Mouse (Mus musculus): ENCODE results near the gene Pappa2. TPM values are rescaled to one million over a fixed set of nuclear protein-coding genes. Genes with fewer than 3 reads are reported as not detected.

Gene Pappa2
- polyA plus RNA-seq, 1 experiment, result 3.3 TPM

- H3K4me1 ChIP-seq (ENCODE audit: control insufficient read depth, insufficient read depth, low read length), result no peaks in the 10 kb centered on the region
- no peak overlapping the region for H3K27ac ChIP-seq (ENCODE audit: insufficient read depth, low read length)
- H3K4me3 ChIP-seq (ENCODE audit: insufficient read depth, low read length), result no peak overlapping the region
- TF ChIP-seq CTCF (IDR thresholded peaks at IDR 0.05; ENCODE audit: borderline replicate concordance, insufficient read depth, low read length) (no peak), POLR2A (IDR thresholded peaks at IDR 0.05; ENCODE audit: low read depth, low read length) (no peak)
Measured at GRCm38 (mm10) chr1:158811887-158812286, 168.4 kb downstream of the Pappa2 start.

- Histone ChIP-seq H3K27ac (ENCODE audit: insufficient read depth, low read length) (no peak overlapping the region), H3K4me1 (ENCODE audit: control insufficient read depth, insufficient read depth, low read length) (no peaks in the 10 kb centered on the region), H3K4me3 (ENCODE audit: insufficient read depth, low read length) (no peak overlapping the region)
- TF ChIP-seq POLR2A (IDR thresholded peaks at IDR 0.05; ENCODE audit: low read depth, low read length) (no peak), CTCF (IDR thresholded peaks at IDR 0.05; ENCODE audit: borderline replicate concordance, insufficient read depth, low read length) (no peak)
Measured at GRCm38 (mm10) chr1:158775486-158775885, 204.8 kb downstream of the Pappa2 start.

GRCm38 (mm10) chr1:158773102-158773501 lies 207.2 kb downstream of the Pappa2 start:
- H3K4me3 ChIP-seq (ENCODE audit: insufficient read depth, low read length), result no peak overlapping the region
- H3K4me1 ChIP-seq (ENCODE audit: control insufficient read depth, insufficient read depth, low read length), result no peaks in the 10 kb centered on the region
- no peak overlapping the region for H3K27ac ChIP-seq (ENCODE audit: insufficient read depth, low read length)
- TF ChIP-seq CTCF (IDR thresholded peaks at IDR 0.05; ENCODE audit: borderline replicate concordance, insufficient read depth, low read length) (no peak), POLR2A (IDR thresholded peaks at IDR 0.05; ENCODE audit: low read depth, low read length) (no peak)

GRCm38 (mm10) chr1:158770756-158771155 lies 209.5 kb downstream of the Pappa2 start:
- Histone ChIP-seq H3K27ac (ENCODE audit: insufficient read depth, low read length) (no peak overlapping the region), H3K4me1 (ENCODE audit: control insufficient read depth, insufficient read depth, low read length) (peaks cover under 1% of the 10 kb centered on the region), H3K4me3 (ENCODE audit: insufficient read depth, low read length) (no peak overlapping the region)
- TF ChIP-seq CTCF (IDR thresholded peaks at IDR 0.05; ENCODE audit: borderline replicate concordance, insufficient read depth, low read length), result no peak
- no peak for TF ChIP-seq POLR2A (IDR thresholded peaks at IDR 0.05; ENCODE audit: low read depth, low read length)

- Histone ChIP-seq H3K4me1 (ENCODE audit: control insufficient read depth, insufficient read depth, low read length) (peaks cover 3% of the 10 kb centered on the region), H3K27ac (ENCODE audit: insufficient read depth, low read length) (no peak overlapping the region), H3K4me3 (ENCODE audit: insufficient read depth, low read length) (no peak overlapping the region)
- TF ChIP-seq POLR2A (IDR thresholded peaks at IDR 0.05; ENCODE audit: low read depth, low read length) (no peak), CTCF (IDR thresholded peaks at IDR 0.05; ENCODE audit: borderline replicate concordance, insufficient read depth, low read length) (no peak)
Measured at GRCm38 (mm10) chr1:158770036-158770655, 210.1 kb downstream of the Pappa2 start.

- H3K4me3 ChIP-seq (ENCODE audit: insufficient read depth, low read length), result no peak overlapping the region
Measured at GRCm38 (mm10) chr1:158765842-158766241, 214.4 kb downstream of the Pappa2 start.

GRCm38 (mm10) chr1:158764727-158765126 lies 215.6 kb downstream of the Pappa2 start:
- Histone ChIP-seq H3K27ac (ENCODE audit: insufficient read depth, low read length) (no peak overlapping the region), H3K4me3 (ENCODE audit: insufficient read depth, low read length) (no peak overlapping the region), H3K4me1 (ENCODE audit: control insufficient read depth, insufficient read depth, low read length) (peaks cover 3% of the 10 kb centered on the region)
- no peak for TF ChIP-seq POLR2A (IDR thresholded peaks at IDR 0.05; ENCODE audit: low read depth, low read length)
- TF ChIP-seq CTCF (IDR thresholded peaks at IDR 0.05; ENCODE audit: borderline replicate concordance, insufficient read depth, low read length), result no peak

More at GRCm38 (mm10) chr1:158765842-158766241, 214.4 kb downstream of the Pappa2 start:
- TF ChIP-seq CTCF (IDR thresholded peaks at IDR 0.05; ENCODE audit: borderline replicate concordance, insufficient read depth, low read length) (no peak), POLR2A (IDR thresholded peaks at IDR 0.05; ENCODE audit: low read depth, low read length) (no peak)
- Histone ChIP-seq H3K4me1 (ENCODE audit: control insufficient read depth, insufficient read depth, low read length) (peaks cover 3% of the 10 kb centered on the region), H3K27ac (ENCODE audit: insufficient read depth, low read length) (no peak overlapping the region)

- TF ChIP-seq CTCF (IDR thresholded peaks at IDR 0.05; ENCODE audit: borderline replicate concordance, insufficient read depth, low read length) (no peak), POLR2A (IDR thresholded peaks at IDR 0.05; ENCODE audit: low read depth, low read length) (no peak)
- Histone ChIP-seq H3K4me1 (ENCODE audit: control insufficient read depth, insufficient read depth, low read length) (peaks cover 3% of the 10 kb centered on the region), H3K4me3 (ENCODE audit: insufficient read depth, low read length) (no peak overlapping the region), H3K27ac (ENCODE audit: insufficient read depth, low read length) (no peak overlapping the region)
Measured at GRCm38 (mm10) chr1:158764211-158764610, 216.1 kb downstream of the Pappa2 start.

- TF ChIP-seq POLR2A (IDR thresholded peaks at IDR 0.05; ENCODE audit: low read depth, low read length), result no peak
- Histone ChIP-seq H3K4me3 (ENCODE audit: insufficient read depth, low read length) (no peak overlapping the region), H3K27ac (ENCODE audit: insufficient read depth, low read length) (no peak overlapping the region), H3K4me1 (ENCODE audit: control insufficient read depth, insufficient read depth, low read length) (peaks cover 6% of the 10 kb centered on the region; the same call in 1 of the 2 replicates)
Measured at GRCm38 (mm10) chr1:158748356-158749096, 231.8 kb downstream of the Pappa2 start.

- H3K4me3 ChIP-seq (ENCODE audit: insufficient read depth, low read length), result no peak overlapping the region
- no peak overlapping the region for H3K27ac ChIP-seq (ENCODE audit: insufficient read depth, low read length)
- no peak for TF ChIP-seq CTCF (IDR thresholded peaks at IDR 0.05; ENCODE audit: borderline replicate concordance, insufficient read depth, low read length)
- H3K4me1 ChIP-seq (ENCODE audit: control insufficient read depth, insufficient read depth, low read length), result no peaks in the 10 kb centered on the region
Measured at GRCm38 (mm10) chr1:158741449-158741848, 238.8 kb downstream of the Pappa2 start.

All from embryonic fibroblast, embryonic 13.5 days (primary cell).